Mouse (Mus musculus): ENCODE results near the gene Foxo6. TPM values are rescaled to one million over a fixed set of nuclear protein-coding genes. Genes with fewer than 3 reads are reported as not detected.

The Foxo6 gene
- 1.1 and 1.5 TPM in 2 replicates for polyA plus RNA-seq (2021; fragmentation: Nextera tagmentation)
- long read RNA-seq, experiment 1: 0 reads
- long read RNA-seq, experiment 2, partial matches to known transcripts: 0 of 4 reads
- long read RNA-seq, experiment 2, other reads (novel, unspliced or antisense): 4 of 4 reads

DNA sequence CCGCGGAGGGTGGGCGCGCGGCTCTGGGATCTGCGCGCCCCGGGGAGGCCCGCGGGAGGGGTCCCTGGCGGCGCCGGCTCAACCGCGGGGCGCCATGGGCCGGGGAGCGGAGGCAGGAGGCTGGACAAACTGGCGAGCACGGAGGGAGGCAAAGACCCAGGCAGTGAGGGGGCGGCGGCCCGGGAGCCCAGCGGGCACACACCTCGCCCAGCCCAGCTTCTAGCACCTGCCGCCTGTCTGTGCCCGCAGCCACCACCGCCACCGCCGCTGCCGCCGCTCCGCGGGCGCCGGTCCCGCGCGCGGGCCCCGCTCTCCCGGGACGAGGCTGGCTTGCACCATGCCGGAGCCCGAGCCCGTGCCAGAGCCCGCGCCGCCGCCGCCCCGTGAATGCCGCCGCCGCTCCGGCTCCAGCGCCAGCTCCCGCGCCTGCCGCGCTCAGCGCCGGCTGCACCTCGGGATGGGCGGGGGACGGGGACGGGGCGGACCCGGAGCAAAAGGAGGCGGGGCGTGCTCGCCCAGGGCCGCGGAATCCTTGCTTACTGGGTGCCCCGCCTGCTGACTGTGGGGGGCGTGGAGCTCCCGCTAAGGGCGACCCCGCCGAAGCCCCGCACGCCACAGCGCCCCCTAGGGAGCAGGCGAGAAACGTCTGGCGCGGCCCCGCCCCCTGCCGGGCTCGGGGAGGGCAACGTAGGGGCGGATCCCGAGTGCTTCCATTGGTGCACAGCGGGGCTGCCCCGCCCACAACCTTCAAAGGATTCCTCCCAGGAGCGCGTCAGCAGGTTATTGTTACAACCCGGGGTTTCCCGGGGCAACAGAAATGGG, at the start of gene Foxo6:
Foxo6 (minus strand) TSS at position 60 of the 822 bp plus-strand sequence.

Other genes starting within 250 kb of the Foxo6 start
- gene AL607142.1, start 222.4 kb downstream of the Foxo6 start, polyA plus RNA-seq (2021; fragmentation: Nextera tagmentation): not detected in 2 replicates
- gene Edn2, start 126.1 kb downstream of the Foxo6 start, polyA plus RNA-seq (2021; fragmentation: Nextera tagmentation): not detected in 2 replicates
- 35.8 and 56.0 TPM in 2 replicates for gene Scmh1, start 117.9 kb upstream of the Foxo6 start, polyA plus RNA-seq (2021; fragmentation: Nextera tagmentation)
- not detected in 2 replicates for gene Slfnl1, start 244.9 kb upstream of the Foxo6 start, polyA plus RNA-seq (2021; fragmentation: Nextera tagmentation)